Mouse (Mus musculus): ENCODE data around the gene Ccdc121. TPM values are rescaled to one million over a fixed set of nuclear protein-coding genes. Genes with fewer than 3 reads are reported as not detected.
A peak's percentile ranks its signal among the peaks of the same experiment; 100 is the strongest.

The Ccdc121 gene
- not detected in 2 replicates for polyA plus RNA-seq (2012; ENCODE audit: insufficient read depth, low replicate concordance)

GRCm38 (mm10) chr1:181511307-181511706 lies at the start of gene Ccdc121:
TSS of gene Ccdc121 (minus strand) at chr1:181511451.
- Histone ChIP-seq H3K9me3 (no peaks in the 10 kb centered on the region), H3K27me3 (replicated peaks) (peaks cover 23% of the 10 kb centered on the region), H3K4me3 (replicated peaks) (no peak within 1 kb of the TSS), H3K4me1 (no peaks in the 10 kb centered on the region), H3K36me3 (replicated peaks; ENCODE audit: low read length) (no peaks in the 10 kb centered on the region)
- TF ChIP-seq FLI1 (IDR thresholded peaks at IDR 0.05; ENCODE audit: low read length), result no peak
- no peak for TF ChIP-seq GATA1 (IDR thresholded peaks at IDR 0.05; ENCODE audit: borderline replicate concordance, low read length)

DNA sequence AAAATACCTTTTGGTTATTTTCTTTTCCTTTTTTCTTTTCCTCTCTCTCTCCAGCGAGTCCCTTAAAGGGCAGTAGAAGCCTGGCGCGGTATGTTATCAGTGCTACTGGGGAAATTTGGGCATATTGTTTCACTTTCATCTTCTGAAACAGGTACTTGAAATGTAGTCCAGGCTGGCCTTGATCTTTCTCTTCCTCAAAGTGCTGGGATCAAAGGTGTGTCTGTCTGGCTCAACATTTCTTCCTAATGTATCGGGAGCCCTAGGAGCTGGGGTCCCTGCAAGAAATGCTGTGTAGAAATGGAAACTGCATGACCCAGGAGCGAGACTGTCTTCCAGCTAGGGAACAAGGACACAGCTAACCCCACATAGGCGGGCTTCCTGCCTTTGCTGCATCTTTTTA lies 49.1 kb upstream of the Ccdc121 start:
- TF ChIP-seq GATA1 (IDR thresholded peaks at IDR 0.05; ENCODE audit: borderline replicate concordance, low read length) (no peak), FLI1 (IDR thresholded peaks at IDR 0.05; ENCODE audit: low read length) (no peak)
- no peak overlapping the region for H3K4me3 ChIP-seq (replicated peaks)
- peaks cover 7% of the 10 kb centered on the region; the same call in 1 of the 2 replicates for H3K9me3 ChIP-seq
- H3K36me3 ChIP-seq (replicated peaks; ENCODE audit: low read length), result no peaks in the 10 kb centered on the region
- peaks cover 18% of the 10 kb centered on the region for H3K27me3 ChIP-seq (replicated peaks)
- peaks cover 2% of the 10 kb centered on the region for H3K4me1 ChIP-seq

DNA sequence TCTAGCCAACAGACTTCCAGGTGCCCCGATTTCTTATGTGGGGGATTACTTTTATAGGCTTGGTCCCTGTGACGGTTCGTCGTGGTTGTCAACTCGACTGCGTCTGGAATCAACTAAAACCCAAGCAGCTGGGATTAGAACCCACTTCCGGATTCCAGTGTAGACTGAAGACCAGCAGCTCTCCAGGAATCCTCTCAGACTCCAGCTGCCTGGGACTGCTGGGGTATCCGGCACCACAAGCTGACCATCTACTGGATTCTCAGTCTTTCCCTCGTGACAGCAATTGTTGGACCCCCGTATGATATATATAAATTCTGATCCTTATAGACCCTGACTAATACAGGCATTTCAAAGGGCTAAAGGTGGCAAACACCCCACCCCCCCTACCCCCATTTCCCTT lies 48.4 kb upstream of the Ccdc121 start:
- no peak overlapping the region for H3K4me3 ChIP-seq (replicated peaks)
- peaks cover 18% of the 10 kb centered on the region for H3K27me3 ChIP-seq (replicated peaks)
- peaks cover 6% of the 10 kb centered on the region for H3K4me1 ChIP-seq
- TF ChIP-seq GATA1 (IDR thresholded peaks at IDR 0.05; ENCODE audit: borderline replicate concordance, low read length), result no peak
- TF ChIP-seq FLI1 (IDR thresholded peaks at IDR 0.05; ENCODE audit: low read length), result no peak
- peaks cover 2% of the 10 kb centered on the region; the same call in 1 of the 2 replicates for H3K9me3 ChIP-seq
- no peaks in the 10 kb centered on the region for H3K36me3 ChIP-seq (replicated peaks; ENCODE audit: low read length)

DNA sequence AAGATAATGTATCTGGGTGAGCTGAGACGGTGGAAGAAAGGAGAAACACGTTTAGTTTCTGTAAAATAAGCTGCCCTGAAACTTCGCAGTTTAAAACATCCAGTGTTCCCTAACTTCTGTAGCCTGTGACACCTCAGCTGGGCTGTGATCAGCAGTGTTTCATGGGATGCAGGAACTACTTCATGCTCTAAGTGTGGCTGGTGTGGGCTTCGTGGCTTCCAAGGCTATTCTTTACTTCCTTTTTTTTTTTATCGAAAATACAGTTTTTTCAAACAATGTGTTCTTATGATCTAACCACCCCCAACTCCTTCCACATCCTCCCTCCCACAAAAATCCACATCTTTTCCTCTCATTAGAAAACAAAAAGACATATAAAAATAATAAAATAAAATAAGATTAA lies 44.2 kb upstream of the Ccdc121 start:
- no peak overlapping the region for H3K4me3 ChIP-seq (replicated peaks)
- H3K9me3 ChIP-seq, result no peaks in the 10 kb centered on the region
- no peak for TF ChIP-seq GATA1 (IDR thresholded peaks at IDR 0.05; ENCODE audit: borderline replicate concordance, low read length)
- H3K36me3 ChIP-seq (replicated peaks; ENCODE audit: low read length), result no peaks in the 10 kb centered on the region
- peaks cover 17% of the 10 kb centered on the region for H3K4me1 ChIP-seq
- peaks cover 28% of the 10 kb centered on the region for H3K27me3 ChIP-seq (replicated peaks)

DNA sequence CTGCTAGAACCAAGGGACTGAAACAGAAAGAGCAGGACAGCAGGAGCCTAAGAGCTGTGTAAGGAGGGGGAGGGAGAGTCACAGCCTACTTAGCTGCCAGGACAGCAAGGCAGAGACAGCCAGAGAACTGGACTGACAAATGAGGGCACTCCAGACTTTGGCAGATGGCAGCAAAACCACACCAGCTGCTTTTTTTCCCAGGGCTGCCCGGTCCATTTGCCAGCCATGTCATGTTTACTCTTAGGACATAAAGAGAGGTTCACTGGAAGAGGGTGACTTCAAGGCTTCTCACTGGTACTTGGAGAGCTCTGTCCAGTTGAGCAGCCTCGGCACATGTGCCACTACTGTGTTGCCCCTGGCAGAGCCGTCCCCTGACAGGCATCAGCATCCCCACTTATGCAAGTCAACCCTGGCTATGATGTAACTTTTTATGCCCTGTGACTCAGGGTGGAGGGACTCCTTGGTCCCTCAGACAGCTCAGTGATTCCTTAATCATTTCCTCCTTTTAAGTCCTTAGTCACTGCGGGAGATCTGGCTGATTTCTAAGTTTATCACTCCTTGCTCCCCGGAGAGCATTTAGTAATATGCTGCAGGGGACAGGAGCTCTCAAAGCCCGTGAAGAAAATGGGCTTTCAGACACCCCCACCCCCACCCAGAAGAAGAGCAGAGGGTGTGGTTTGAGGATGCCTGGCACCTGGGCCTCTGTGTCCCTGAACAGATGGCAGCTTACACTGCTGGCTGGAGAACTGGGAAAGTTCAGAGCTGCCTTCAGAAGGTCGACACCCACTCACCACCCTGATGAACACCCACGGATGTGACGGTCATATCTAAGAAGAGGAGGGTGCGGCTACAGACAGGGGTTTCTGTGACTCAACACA lies 41.5 kb upstream of the Ccdc121 start:
- H3K36me3 ChIP-seq (replicated peaks; ENCODE audit: low read length), result no peaks in the 10 kb centered on the region
- TF ChIP-seq FLI1 (IDR thresholded peaks at IDR 0.05; ENCODE audit: low read length) (no peak), GATA1 (IDR thresholded peaks at IDR 0.05; ENCODE audit: borderline replicate concordance, low read length) (no peak)

GRCm38 (mm10) chr1:181550826-181551225 lies 39.6 kb upstream of the Ccdc121 start:
- no peak overlapping the region for H3K4me3 ChIP-seq (replicated peaks)

More for the DNA sequence above, 41.5 kb upstream of the Ccdc121 start:
- Histone ChIP-seq H3K4me3 (replicated peaks) (peak overlapping the region; percentile 50), H3K4me1 (peaks cover 17% of the 10 kb centered on the region), H3K27me3 (replicated peaks) (peaks cover 35% of the 10 kb centered on the region), H3K9me3 (peaks cover 8% of the 10 kb centered on the region; the same call in 1 of the 2 replicates)

GRCm38 (mm10) chr1:181549987-181550386 lies 38.7 kb upstream of the Ccdc121 start:
- no peaks in the 10 kb centered on the region for H3K36me3 ChIP-seq (replicated peaks; ENCODE audit: low read length)
- no peak for TF ChIP-seq FLI1 (IDR thresholded peaks at IDR 0.05; ENCODE audit: low read length)

More at GRCm38 (mm10) chr1:181550826-181551225, 39.6 kb upstream of the Ccdc121 start:
- Histone ChIP-seq H3K36me3 (replicated peaks; ENCODE audit: low read length) (no peaks in the 10 kb centered on the region), H3K9me3 (peaks cover 14% of the 10 kb centered on the region; the same call in 1 of the 2 replicates), H3K27me3 (replicated peaks) (peaks cover 34% of the 10 kb centered on the region), H3K4me1 (peaks cover 17% of the 10 kb centered on the region)
- TF ChIP-seq FLI1 (IDR thresholded peaks at IDR 0.05; ENCODE audit: low read length), result no peak
- TF ChIP-seq GATA1 (IDR thresholded peaks at IDR 0.05; ENCODE audit: borderline replicate concordance, low read length), result no peak

DNA sequence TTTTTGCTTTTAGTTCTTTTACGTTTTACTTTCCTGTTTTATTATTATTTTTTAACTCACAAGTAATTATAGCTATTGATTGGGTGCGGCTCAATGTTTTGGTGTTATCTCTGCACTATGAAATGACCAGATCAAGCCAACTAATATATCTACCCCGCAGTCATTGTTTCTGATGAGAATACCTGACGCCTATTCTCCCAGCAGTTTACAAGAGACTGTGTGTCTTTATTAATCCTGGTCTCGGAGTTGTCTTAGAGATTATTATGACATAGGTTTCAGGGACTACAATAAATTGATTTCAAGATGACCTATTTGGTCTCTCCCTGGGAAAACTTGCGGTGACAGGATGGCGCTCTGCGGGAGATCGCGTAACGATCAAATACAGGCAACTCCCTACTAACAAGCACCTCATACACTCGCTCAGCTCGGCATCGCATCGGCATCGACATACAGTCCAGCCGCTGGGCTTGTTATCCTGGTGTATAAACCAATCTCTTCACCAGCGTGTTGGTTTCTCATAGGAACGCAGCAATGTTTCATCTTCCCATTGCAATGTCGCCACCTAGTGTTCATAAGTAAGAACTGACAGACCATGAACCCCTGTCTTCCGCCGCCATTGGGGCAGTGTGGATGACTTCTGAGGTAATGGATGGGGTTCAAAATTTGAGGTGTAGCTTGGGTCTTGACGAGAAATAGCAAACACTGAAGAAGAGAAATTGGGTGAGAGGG lies 34.0 kb upstream of the Ccdc121 start:
- Histone ChIP-seq H3K27me3 (replicated peaks) (peaks cover 37% of the 10 kb centered on the region), H3K36me3 (replicated peaks; ENCODE audit: low read length) (no peaks in the 10 kb centered on the region), H3K4me1 (peaks cover 5% of the 10 kb centered on the region), H3K9me3 (peaks cover 14% of the 10 kb centered on the region; the same call in 1 of the 2 replicates), H3K4me3 (replicated peaks) (peak overlapping the region; percentile 80)
- TF ChIP-seq FLI1 (IDR thresholded peaks at IDR 0.05; ENCODE audit: low read length) (no peak), GATA1 (IDR thresholded peaks at IDR 0.05; ENCODE audit: borderline replicate concordance, low read length) (no peak)

More at GRCm38 (mm10) chr1:181549987-181550386, 38.7 kb upstream of the Ccdc121 start:
- peaks cover 16% of the 10 kb centered on the region for H3K4me1 ChIP-seq
- H3K27me3 ChIP-seq (replicated peaks), result peaks cover 34% of the 10 kb centered on the region
- no peak overlapping the region for H3K4me3 ChIP-seq (replicated peaks)
- peaks cover 14% of the 10 kb centered on the region; the same call in 1 of the 2 replicates for H3K9me3 ChIP-seq

GRCm38 (mm10) chr1:181543711-181544383 lies 32.6 kb upstream of the Ccdc121 start:
- no peak for TF ChIP-seq FLI1 (IDR thresholded peaks at IDR 0.05; ENCODE audit: low read length)
- no peak for TF ChIP-seq GATA1 (IDR thresholded peaks at IDR 0.05; ENCODE audit: borderline replicate concordance, low read length)
- no peak overlapping the region for H3K4me3 ChIP-seq (replicated peaks)
- peaks cover 14% of the 10 kb centered on the region; the same call in 1 of the 2 replicates for H3K9me3 ChIP-seq
- peaks cover 39% of the 10 kb centered on the region for H3K27me3 ChIP-seq (replicated peaks)
- H3K36me3 ChIP-seq (replicated peaks; ENCODE audit: low read length), result no peaks in the 10 kb centered on the region
- peaks cover 5% of the 10 kb centered on the region for H3K4me1 ChIP-seq

Measured in megakaryocyte, embryonic 14.5 days (primary cell).